Mouse (Mus musculus) neutrophil, adult 5-6 weeks (primary cell): ENCODE results near the gene Stom. TPM values are rescaled to one million over a fixed set of nuclear protein-coding genes. Genes with fewer than 3 reads are reported as not detected.

Experiments
- ATAC-seq: fragments of 151-379, 151-347 bp; 2 replicates; pipeline ENCODE4 v1.8.0; 2017; ENCODE audit warnings: mild to moderate bottlenecking, moderate TSS enrichment; ENCODE audit not compliant: insufficient number of reproducible peaks, poor library complexity, low FRiP score, severe bottlenecking; ENCODE audit errors: extremely low read depth
- total RNA-seq: library from RNA; stranded (forward); fragments of 200-1000 nt; gene quantifications from 2 replicates; pipeline ENCODE4 v1.2.3, GENCODE M21; 2017

Stom gene
- total RNA-seq, 1 experiment from 2014 or later: 14.0 TPM

DNA sequence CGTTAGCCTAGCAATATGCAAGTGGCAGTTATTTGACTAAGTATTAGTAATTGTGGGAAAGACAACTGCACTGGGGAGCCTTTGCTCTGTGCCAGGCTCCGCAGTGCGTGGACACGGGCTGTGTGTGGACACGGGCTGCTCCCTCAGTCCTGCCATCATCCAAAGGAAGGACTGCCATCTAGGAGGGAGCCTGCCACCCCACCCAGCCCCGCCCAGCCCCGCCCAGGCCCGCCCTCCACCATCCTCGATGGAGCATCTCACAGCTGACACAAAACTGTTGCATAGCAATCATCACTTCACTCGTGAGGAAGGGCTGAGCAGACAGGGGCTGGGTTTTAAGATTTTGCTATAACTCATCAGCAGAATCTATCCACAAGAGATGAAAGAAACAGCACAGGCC lies 10.8 kb downstream of the Stom start:
- no peak for ATAC-seq

DNA sequence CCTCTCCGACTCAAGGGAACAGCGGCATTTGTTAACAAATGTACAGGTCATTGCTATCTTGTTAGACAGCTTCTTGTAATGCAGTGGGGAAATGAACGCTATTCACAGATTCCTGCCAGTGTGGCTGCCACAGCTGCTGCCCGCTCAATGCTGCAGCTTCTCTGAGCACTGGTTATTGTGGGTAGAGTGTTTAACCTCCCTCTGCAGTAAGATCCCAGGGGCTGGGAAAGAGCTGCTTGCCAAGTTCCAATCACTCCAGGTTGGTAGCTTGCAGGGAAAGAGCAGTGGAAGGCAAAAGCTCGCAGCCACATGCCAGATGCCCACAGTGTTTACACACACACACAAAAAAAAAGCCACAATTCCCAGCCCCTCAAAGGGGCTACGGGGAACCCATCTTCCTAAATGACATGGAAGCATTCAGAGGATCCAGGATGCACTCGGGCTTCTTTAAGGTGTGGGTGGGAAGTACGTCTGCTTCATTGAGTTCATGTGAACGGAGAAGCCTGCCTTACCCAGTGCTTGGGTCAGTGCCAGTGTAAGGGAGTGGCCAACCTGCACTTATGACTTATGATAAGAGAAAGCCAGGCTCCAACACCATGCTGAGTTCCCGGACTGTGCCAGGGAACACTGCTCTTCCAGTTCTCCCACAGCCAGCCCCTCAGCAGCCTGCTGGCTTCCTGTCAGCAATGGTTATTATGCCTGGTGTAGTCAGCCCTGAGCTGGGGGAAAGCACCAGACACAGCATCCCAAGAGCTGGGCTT lies 14.2 kb downstream of the Stom start:
- ATAC-seq: no peak

DNA sequence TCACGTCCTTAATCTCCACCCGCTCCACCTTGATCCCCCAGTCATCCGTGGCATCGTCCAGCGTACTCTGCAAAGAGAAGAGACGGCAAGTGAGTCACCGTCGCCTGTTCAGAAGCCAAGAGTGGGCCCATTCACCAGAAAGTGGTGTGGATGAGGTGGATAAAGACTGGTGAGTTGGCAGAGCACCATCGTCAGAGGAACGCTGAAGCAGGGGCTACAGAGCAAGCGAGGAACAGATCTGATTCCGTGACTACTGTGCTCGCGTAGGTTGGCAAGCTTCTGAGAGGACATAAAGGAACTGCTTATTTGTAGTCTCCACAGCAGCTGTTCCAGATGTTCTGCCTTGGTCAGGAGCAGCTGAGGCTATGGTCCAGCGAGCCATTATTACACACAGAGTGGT lies 16.4 kb downstream of the Stom start:
- no peak for ATAC-seq

DNA sequence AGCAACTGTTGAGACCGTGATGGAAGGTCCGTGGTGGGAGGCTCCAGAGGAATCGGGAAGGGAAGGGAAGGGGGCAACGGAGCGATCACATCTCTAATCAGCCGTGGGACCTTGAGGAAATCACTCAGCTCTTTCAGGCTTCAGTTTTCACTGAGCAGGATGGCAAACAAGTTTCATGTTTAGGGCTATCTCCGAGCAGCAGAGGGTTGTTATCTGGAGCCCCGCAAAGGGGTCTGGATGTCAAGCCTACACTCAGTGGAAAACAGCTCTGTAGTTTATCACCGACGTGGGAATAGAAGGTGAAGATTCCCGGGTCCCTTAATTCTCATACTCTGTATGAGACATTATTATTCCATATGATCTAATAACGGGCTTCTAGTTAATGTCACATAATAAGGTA lies 18.4 kb downstream of the Stom start:
- ATAC-seq: no peak

DNA sequence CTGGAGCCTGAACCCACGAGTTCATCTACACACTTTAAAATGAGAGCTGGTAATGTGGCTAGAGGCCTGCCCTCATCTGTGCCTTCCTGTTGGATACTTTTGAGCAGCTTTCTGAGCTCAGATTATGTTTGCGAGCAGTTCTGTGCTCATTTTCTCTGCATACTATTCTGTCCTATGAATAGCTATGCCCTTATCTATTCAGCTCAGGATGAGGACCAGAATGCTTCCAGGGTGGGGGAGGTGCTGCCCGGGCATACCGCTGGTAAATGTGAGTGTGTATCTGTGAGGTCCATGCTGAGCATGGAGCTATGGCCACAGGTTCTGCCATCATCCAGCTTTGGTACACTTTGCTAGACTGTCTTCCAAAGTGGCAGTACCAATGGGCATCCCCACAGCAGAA lies 19.2 kb downstream of the Stom start:
- ATAC-seq: no peak

DNA sequence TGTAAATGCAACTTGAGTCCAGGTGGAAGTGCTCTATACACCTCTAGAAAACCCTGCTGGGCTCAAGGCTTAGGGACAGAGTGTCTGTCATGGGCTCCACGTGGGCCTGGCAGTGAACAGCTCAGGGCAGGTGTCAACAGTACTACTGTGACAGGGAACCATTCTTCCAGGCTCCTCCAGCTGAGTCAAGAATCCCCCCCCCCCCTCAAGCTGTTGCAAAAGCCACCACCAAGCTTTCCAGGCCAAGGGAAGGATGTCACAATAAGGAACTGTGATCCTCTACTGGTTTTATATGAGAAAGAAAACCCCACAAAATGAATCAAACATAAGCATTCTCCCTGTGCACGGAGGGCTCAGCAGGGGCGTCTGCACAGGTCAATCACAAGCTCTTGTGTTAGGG lies 22.5 kb downstream of the Stom start:
- no peak for ATAC-seq

DNA sequence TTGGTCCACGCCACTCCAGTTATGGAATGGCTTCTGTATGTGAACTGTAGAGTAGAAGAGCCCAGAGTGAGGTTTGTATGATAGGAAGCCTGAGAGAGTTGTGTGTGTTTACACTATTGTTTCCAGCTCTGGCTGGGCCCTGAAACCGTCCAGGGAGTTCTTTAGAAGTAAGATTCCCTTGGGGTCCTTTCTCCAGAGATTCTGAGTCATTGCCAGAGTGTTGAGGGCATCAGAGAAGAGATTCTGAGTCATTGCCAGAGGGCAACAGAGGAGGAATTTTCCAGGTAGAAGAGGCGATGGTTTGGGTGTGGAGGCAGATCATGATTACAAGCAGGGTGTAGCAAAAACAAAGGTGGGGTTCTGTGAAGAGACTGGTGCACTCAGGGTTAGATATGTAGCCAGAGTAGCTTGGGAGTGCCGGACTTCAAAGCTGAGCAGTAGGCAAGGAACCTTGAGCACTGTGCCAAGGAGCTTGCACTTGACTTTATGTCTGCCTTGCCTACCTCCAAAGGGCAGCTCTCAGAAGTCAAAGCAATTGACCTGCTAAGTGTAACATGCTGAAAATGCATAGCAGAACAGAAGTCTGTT lies 26.8 kb downstream of the Stom start:
- no peak for ATAC-seq

DNA sequence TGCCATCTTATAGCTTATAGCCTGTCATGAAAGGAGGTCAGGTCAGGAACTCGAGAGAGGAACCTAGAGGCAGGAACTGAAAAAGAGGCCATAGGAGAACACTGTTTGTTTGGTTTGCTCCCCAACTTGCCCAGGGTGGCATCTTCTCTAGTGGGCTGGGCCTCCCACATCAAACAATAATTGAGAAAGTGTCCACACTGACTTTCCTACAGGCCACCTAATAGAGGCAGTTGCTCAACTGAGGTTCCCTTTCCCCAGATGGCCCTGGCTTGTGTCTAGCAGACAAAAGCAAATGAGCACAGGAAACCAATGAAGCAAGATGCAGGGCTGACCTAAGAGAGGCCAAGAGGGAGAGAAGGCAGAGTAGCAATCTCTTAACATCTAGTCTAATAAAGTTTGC lies 28.6 kb downstream of the Stom start:
- no peak for ATAC-seq

DNA sequence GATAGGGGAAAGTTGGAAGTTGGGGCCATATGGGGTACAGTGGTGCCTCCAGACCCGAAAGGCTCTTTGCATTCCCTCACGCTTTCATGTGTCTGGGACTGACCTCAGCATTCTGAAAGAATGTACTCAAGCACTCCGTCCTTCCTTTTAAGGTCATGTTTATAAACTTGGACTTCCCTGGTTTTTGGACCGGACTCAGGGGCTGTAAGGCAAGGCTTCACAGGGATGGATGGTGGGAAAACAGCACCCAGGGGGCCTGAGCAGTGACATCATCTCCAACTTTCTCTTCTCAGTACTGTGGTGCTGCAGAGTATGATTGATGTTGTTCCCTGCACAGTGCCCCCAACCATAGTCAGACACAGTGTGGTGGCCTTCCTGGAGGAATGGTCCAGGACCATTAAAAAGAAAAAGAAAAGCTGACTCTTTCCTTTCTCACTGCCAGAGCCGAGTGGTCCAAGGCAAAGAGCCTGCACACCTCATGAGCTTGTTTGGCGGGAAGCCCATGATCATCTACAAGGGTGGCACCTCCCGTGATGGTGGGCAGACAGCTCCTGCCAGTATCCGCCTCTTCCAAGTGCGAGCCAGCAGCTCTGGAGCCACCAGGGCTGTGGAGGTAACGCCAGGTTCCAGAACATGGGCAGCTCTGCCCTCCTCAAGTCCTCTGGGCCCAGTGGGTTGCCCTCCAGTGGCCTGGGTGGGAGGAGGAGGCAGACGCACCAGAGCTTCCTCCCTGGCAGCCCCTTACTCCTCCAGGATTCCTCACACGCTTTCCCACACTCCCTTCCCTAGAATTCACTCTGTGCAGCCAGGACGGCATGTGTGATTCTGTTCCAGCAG lies 34.5 kb downstream of the Stom start:
- no peak for ATAC-seq

DNA sequence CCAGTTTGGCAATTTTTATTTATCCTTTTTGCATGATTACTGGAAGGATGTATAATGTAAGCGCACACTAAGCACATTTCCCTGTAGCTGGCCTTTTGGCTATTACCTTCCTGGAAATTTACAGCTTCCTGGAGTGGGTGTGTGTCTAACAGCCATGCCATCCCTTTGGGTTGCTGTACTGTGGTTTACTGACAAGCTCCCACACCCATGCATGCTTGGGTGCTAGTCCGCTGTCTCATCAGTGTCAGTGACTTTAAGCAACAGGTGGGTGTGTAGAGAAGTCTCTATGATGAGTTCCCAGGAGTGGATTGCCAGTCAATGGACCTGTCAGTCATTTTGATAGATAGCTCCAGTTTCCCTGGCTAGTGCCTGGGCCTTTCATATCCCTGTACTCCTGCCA lies 37.3 kb downstream of the Stom start:
- ATAC-seq: no peak

DNA sequence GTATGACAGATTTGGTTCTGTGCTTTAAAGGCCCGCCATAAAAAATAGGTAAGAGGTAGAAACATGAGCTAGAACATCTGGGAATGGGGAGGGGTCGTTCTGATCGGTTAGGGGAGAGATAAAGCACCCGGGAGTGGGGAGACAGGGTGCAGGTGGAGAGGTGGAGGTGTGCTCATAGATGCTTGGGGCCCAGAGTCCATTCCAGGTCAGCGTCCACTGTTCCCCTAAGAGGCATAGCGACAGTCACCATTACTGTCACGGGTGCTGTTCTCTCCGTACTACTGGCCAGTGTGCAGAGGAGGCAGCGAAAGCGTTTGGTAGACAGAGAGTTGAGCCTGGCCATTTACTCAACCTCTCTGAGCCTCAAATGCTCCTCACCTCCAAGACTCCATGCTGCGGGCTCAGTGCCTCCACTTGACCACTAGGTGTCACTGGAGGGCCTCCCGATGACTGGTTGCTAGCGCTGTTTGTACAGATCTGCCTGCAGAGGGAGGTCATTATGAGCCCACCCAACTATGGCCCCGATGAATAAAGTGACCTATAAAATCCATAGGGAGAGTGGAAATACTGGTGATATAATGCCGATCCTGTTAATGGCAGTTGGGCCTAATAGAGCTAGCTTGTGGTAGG lies 39.0 kb downstream of the Stom start:
- ATAC-seq: peak; percentile 77

DNA sequence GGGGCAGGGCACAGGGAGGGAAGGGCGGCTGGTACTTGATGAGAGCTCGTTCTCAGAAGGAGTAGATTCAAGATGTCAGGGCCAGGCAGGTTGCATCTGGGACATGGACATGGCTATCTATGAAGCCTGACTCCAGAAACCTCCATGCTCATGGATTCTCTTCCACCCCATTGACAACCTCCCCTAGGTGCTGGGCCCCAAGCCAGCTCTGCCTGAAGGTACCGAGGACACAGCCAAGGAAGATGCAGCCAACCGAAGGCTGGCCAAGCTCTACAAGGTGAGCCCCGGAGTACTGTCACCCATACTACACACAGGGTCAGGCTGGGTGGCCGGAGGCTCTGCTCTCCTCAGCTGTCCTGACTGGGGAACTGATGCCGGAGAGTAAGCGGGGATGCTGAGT lies 43.5 kb downstream of the Stom start:
- ATAC-seq: no peak

DNA sequence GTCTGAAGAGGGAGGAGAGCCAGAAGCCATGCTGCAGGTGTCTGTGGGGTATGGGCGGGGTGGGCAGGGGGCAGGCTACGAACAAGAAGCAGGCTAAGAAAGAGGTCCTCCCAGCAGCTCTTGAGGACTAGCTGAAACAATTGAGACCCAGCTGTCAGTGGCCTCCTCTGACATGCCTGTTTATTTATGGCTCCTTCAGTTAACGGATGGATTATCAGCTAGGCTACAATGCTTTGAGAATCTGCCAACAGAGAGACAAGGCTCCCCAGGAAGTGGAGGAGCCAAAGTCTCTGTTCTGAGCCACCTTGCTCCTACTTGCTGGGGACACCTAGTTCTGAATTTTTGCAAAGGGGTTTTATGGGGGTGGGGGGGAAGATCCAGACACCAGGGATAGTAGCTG lies 44.1 kb downstream of the Stom start:
- ATAC-seq: no peak

DNA sequence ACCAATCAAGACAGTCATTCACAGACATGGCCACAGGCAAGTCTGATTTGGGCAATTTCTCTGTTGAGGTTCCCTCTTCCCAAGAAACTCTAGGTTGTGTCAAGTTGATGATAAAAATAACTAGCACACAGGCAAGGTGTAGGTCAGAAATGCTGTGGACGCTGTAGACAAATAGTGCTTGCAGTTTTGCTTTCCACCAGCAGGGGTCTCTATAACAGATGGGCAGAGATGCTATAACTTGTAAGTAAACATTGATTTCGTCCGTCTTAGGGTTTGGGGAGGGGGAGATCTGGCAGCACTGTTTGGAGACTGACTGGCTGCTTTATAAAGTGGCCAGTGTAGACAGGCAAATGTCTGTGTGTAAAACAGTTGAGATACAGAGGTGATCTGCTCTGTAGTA lies 44.9 kb downstream of the Stom start:
- 0 out of 2 replicates have a peak, but pooled peaks have one; percentile 33 for ATAC-seq

DNA sequence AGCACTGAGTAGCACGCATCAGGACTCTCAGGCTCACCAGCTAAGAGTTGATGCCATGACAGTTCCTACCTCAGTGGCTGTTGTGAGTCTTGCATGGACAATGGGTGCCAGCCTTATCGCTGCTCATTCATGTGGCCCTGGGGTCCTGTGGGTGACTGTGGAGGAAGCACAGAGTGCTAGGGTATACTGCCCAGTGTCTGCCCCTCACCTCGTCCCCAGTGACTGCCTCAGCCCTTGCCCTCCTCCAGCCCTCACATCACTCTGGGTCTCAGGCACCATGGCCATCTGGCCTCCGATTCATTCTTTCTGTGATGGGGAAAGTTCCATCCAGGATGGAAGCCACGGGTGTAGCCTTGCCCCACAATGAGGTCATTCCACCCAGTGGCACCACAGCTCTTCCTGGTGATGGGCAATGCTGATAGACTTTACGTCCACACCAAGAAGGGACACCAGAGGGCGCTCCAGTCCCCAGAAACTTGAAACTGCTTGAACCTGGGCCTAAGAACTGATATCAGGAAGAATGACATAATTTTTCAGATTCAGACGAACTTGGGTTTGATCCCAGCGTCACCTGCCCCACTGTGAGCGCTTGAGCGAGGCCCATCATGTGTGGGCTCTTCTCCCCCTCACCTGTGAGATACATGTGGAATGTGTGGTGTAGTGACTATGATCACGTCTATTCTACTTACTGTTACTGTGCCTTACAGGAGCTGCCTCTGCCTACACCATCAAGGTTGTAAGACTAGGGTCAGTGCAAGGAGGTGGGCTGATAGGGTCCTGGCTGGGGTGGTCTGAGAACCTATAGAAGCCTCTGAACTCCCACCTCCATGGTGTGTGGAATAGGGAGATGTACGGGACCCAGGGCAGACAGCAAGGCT lies 47.8 kb downstream of the Stom start:
- ATAC-seq: peak; percentile 50; the same call in 1 of the 2 replicates

DNA sequence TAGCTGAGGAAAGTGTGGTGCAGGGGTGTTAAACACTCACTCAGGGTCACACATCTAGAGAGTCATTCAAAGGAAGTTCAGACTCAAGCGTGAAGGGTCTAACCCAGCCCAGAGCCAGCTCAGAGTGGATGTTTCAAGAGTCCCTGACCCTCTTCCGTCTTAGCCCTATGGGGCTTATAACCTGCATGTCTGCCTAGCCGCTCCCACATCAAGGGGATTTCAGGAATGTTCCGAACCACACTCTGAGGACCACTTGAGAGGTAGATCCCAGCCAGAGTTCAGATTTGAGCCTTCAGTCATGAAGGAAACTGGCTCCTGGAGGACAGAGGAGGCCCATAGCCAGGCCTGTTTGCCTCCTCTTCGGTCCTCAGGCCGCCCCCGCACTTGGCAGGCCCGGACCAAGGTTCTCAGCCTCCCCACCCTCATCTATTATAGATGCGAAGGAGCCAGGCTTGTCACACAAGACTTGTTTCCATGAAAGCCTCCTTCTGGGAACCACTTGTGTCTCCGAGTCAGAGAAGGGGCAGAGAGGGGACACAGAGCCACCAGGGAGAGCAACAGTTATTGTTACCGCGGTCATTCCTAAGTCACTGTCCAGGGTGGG lies 49.7 kb downstream of the Stom start:
- ATAC-seq: no peak

DNA sequence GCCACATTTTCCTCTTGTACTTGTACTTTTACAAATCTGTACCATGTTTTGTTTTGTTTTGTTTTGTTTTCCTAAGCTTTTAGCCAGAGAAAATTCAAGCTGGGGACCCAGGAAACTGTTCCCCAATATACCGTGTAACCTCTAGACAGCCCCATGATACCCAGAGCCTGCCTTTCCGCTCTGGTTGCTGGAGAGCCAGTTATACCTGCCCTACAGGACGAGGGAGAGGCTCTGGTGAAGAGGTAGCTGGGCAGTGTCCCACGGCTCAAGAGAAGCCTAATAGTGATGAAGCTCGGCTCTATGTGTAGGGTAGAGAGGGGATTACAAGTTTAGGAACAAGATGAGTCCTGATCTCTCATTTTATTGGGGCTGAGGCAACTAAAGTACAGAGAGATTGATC lies 51.6 kb downstream of the Stom start:
- ATAC-seq: no peak

DNA sequence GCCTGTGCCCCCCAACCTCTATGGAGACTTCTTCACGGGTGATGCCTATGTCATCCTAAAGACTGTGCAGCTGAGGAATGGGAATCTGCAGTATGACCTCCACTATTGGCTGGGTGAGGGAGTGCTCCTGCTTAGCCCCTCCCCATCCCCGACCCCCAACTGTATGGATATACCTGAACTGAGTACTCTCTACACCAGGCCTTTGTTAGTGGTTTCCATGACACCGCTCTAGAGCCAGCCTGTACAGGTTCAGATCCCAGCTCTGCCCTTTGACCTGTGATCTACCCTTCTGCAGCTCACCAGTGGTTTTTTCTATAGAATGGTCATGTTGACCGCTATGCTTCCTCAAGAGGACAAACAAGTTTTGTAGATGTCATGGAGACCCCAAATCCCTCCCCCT lies 52.8 kb downstream of the Stom start:
- ATAC-seq: no peak
